Comparison of ENCODE assay signal across 23 mouse cellular contexts in the genomic region with DNA sequence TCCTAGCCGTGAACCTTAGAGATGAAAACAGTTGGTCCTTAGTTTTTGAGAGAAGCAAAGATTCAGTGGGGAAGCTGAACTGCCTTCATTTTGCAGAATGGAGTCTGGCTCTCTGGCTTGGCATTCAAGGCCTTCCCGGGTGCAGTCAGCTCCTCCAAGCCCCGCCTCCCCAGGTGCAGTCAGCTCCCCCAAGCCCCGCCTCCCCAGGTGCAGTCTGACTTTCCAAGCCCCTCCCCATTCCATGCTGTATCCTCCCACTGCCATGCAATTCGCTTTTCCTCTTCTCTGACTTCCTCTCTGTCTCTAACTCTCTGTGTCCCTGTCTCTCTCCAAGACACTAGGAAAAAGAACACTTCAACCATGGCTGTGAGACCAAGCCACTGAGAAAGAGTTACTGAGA. TPM values are rescaled to one million over a fixed set of nuclear protein-coding genes. Genes with fewer than 3 reads are reported as not detected.
DNase-seq lines count a peak whose midpoint lies in the region; ATAC-seq and TF ChIP-seq lines count a peak whose summit lies in the region.
"Had no signal": no experiment of that assay in that cellular context is flagged by ENCODE, and none has a peak within 500 bp of the region (broad histone marks: within the 10 kb centered on the region; RNA-seq: fewer than 3 reads in every experiment).

No protein-coding gene starts in this region.

- H3K36me3 ChIP-seq in lung, postnatal 0 days (ENCODE audit: insufficient read depth, low read length), result no peaks in the 10 kb centered on the region
- no peaks in the 10 kb centered on the region for H3K36me3 ChIP-seq in heart, embryonic 11.5 days (ENCODE audit: control insufficient read depth, insufficient read depth, low read length)
- H3K36me3 ChIP-seq: heart, embryonic 10.5 days; hindbrain, embryonic 15.5 days; liver, embryonic 12.5 days; midbrain, embryonic 12.5 days had no signal

- H3K4me2 ChIP-seq in lung, postnatal 0 days (replicated peaks; ENCODE audit: low read depth, low read length), result no peak overlapping the region
- H3K4me2 ChIP-seq in heart, embryonic 11.5 days, result no peak overlapping the region
- H3K4me2 ChIP-seq: hindbrain, embryonic 15.5 days; liver, embryonic 12.5 days; midbrain, embryonic 12.5 days had no signal

- 32% methylated on average over 5 of the region's 5 CpGs for WGBS in lung, postnatal 0 days
- 29% methylated on average over 5 of the region's 5 CpGs for WGBS in heart, embryonic 11.5 days (ENCODE audit: insufficient replicate concordance)

- H3K9ac ChIP-seq in lung, postnatal 0 days (replicated peaks; ENCODE audit: low read depth), result no peak overlapping the region
- no peak overlapping the region for H3K9ac ChIP-seq in heart, embryonic 11.5 days (ENCODE audit: low read depth, low read length)
- H3K9ac ChIP-seq: hindbrain, embryonic 15.5 days; liver, embryonic 12.5 days; midbrain, embryonic 12.5 days had no signal

- TF ChIP-seq CTCF in lung, postnatal 0 days (IDR thresholded peaks at IDR 0.05), result no peak

- DNase-seq in adrenal gland, postnatal 25 days, result peak; percentile 20
- no peak for DNase-seq in adrenal gland, postnatal 10 days
- DNase-seq in urinary bladder, postnatal 25 days (ENCODE audit: low spot score), result peak; percentile 24
- DNase-seq in urinary bladder, postnatal 4 days (ENCODE audit: low spot score in 2 of 2), result no peak
- DNase-seq in lung, postnatal 0 days (ENCODE audit: low spot score), result peak; percentile 54
- peak; percentile 31 for DNase-seq in yolk sac, embryonic 10.5 days (ENCODE audit: low spot score)
- DNase-seq in cerebellum, adult 9-10 months, result no peak
- DNase-seq: cerebellum, adult 11 months; cerebellum, postnatal 36 days; gastrocnemius, postnatal 36 days; heart, postnatal 14 days; right cerebral cortex, postnatal 14 days; thymus, postnatal 36 days had no signal

- peaks cover 3% of the 10 kb centered on the region; the same call in 1 of the 2 replicates for H3K27me3 ChIP-seq in lung, postnatal 0 days (replicated peaks; ENCODE audit: insufficient read depth, low read length)
- peaks cover 40% of the 10 kb centered on the region for H3K27me3 ChIP-seq in heart, embryonic 11.5 days (ENCODE audit: control insufficient read depth, insufficient read depth, low read length)

- no peak overlapping the region for H3K4me3 ChIP-seq in lung, postnatal 0 days (ENCODE audit: low read depth, low read length)
- H3K4me3 ChIP-seq in heart, embryonic 11.5 days (ENCODE audit: low read depth, low read length), result no peak overlapping the region
- H3K4me3 ChIP-seq: erythroblast, embryonic 14.5 days; heart, embryonic 10.5 days; hindbrain, embryonic 15.5 days; layer of hippocampus, adult 2 months; left cerebral cortex, adult 2 months; liver, embryonic 12.5 days; midbrain, embryonic 12.5 days had no signal

- no peak for TF ChIP-seq EP300 in lung, postnatal 0 days (IDR thresholded peaks at IDR 0.05)

- peak; percentile 44; the same call in 1 of the 2 replicates for ATAC-seq in lung, postnatal 0 days
- no peak for ATAC-seq in heart, embryonic 11.5 days (replicated peaks; ENCODE audit: insufficient number of reproducible peaks, low FRiP score, low TSS enrichment)
- ATAC-seq: liver, embryonic 12.5 days had no signal

- H3K4me1 ChIP-seq in lung, postnatal 0 days (ENCODE audit: insufficient read depth, low read depth, low read length), result no peaks in the 10 kb centered on the region
- H3K4me1 ChIP-seq in heart, embryonic 11.5 days (ENCODE audit: control insufficient read depth, insufficient read depth, low read length), result no peaks in the 10 kb centered on the region
- H3K4me1 ChIP-seq: heart, embryonic 10.5 days; liver, embryonic 12.5 days had no signal

- H3K27ac ChIP-seq in lung, postnatal 0 days (ENCODE audit: low read length), result no peak overlapping the region
- no peak overlapping the region for H3K27ac ChIP-seq in heart, embryonic 11.5 days (ENCODE audit: low read depth, low read length)
- H3K27ac ChIP-seq: heart, embryonic 10.5 days; hindbrain, embryonic 15.5 days; layer of hippocampus, adult 2 months; left cerebral cortex, adult 2 months; liver, embryonic 12.5 days; macrophage; midbrain, embryonic 12.5 days had no signal

- no peaks in the 10 kb centered on the region for H3K9me3 ChIP-seq in lung, postnatal 0 days (ENCODE audit: low read length)
- H3K9me3 ChIP-seq in heart, embryonic 11.5 days (replicated peaks; ENCODE audit: control insufficient read depth, low read length), result no peaks in the 10 kb centered on the region
- H3K9me3 ChIP-seq: heart, embryonic 10.5 days; hindbrain, embryonic 15.5 days; liver, embryonic 12.5 days; midbrain, embryonic 12.5 days had no signal

RNA-seq across cellular contexts. Expression of gene Rspo1, which starts 8.0 kb away (rescaled TPM):
- total RNA-seq in adrenal gland, postnatal 25 days (2021), result 2.3 and 3.3 TPM in 2 replicates
- total RNA-seq in adrenal gland, postnatal 10 days (2021), result 1 to 10 TPM; 5.2 to 6.0 TPM
- polyA plus RNA-seq in lung, postnatal 0 days (2015; fragmentation: Nextera tagmentation; extraction: Ambion mirVana), result 6.5 and 7.2 TPM in 2 replicates
- polyA plus RNA-seq in heart, embryonic 11.5 days (2014; fragmentation: Nextera tagmentation; extraction: Ambion mirVana), result 6.9 and 10.4 TPM in 2 replicates
- total RNA-seq: MEL had no signal
- polyA plus RNA-seq: macrophage had no signal

RNA-seq across cellular contexts. Expression of gene Gnl2, which starts 38.2 kb away (rescaled TPM):
- 52.7 and 56.7 TPM in 2 replicates for total RNA-seq in adrenal gland, postnatal 25 days (2021)
- 10 to 100 TPM; 51.9 to 55.5 TPM for total RNA-seq in adrenal gland, postnatal 10 days (2021)
- 42.3 and 47.3 TPM in 2 replicates for polyA plus RNA-seq in lung, postnatal 0 days (2015; fragmentation: Nextera tagmentation; extraction: Ambion mirVana)
- polyA plus RNA-seq in heart, embryonic 11.5 days (2014; fragmentation: Nextera tagmentation; extraction: Ambion mirVana), result 61.9 and 65.9 TPM in 2 replicates

RNA-seq across cellular contexts. Expression of gene Cdca8, which starts 39.1 kb away (rescaled TPM):
- 8.4 and 15.2 TPM in 2 replicates for total RNA-seq in adrenal gland, postnatal 25 days (2021)
- total RNA-seq in adrenal gland, postnatal 10 days (2021), result 10 to 100 TPM; 18.6 to 19.2 TPM
- polyA plus RNA-seq in lung, postnatal 0 days (2015; fragmentation: Nextera tagmentation; extraction: Ambion mirVana), result 5.5 and 8.8 TPM in 2 replicates
- 131 and 136 TPM in 2 replicates for polyA plus RNA-seq in heart, embryonic 11.5 days (2014; fragmentation: Nextera tagmentation; extraction: Ambion mirVana)

RNA-seq across cellular contexts. Expression of gene 9930104L06Rik, which starts 41.4 kb away (rescaled TPM):
- total RNA-seq in adrenal gland, postnatal 25 days (2021), result 17.5 and 18.0 TPM in 2 replicates
- total RNA-seq in adrenal gland, postnatal 10 days (2021), result 10 to 100 TPM in 1 of 2 experiments, 1 to 10 TPM in 1; 9.6 to 11.1 TPM
- 7.3 and 8.3 TPM in 2 replicates for polyA plus RNA-seq in lung, postnatal 0 days (2015; fragmentation: Nextera tagmentation; extraction: Ambion mirVana)
- polyA plus RNA-seq in heart, embryonic 11.5 days (2014; fragmentation: Nextera tagmentation; extraction: Ambion mirVana), result 3.2 and 5.4 TPM in 2 replicates

Comparison
In these comparisons a context has a peak if more than half of its experiments do, and no peak if none do; other contexts are left out.
1. DNase-seq: peak in adrenal gland, postnatal 25 days (single experiment), urinary bladder, postnatal 25 days (single experiment), lung, postnatal 0 days (single experiment) and yolk sac, embryonic 10.5 days (single experiment); none in adrenal gland, postnatal 10 days (single experiment), urinary bladder, postnatal 4 days (0 of 2) and cerebellum, adult 9-10 months (single experiment).